Mouse (Mus musculus) small intestine, adult 2 months (tissue): ENCODE measurements around the gene Dusp13.

Experiments
- CTCF ChIP-seq: fragments of 200-500 bp; IDR thresholded peaks from 2 replicates; pipeline ENCODE4 v1.5.1; 2012; ENCODE audit warnings: low read depth, mild to moderate bottlenecking, control low read depth, inconsistent platforms, low read length, moderate library complexity, mixed read lengths; ENCODE audit not compliant: insufficient replicate concordance, insufficient read length; ENCODE audit errors: extremely low read depth
- POLR2A ChIP-seq: fragments of 200-500 bp; IDR thresholded peaks from 2 replicates; pipeline ENCODE4 v1.6.1; 2012; ENCODE audit warnings: low read depth, mild to moderate bottlenecking, control low read depth, inconsistent platforms, low read length, moderate library complexity

DNA sequence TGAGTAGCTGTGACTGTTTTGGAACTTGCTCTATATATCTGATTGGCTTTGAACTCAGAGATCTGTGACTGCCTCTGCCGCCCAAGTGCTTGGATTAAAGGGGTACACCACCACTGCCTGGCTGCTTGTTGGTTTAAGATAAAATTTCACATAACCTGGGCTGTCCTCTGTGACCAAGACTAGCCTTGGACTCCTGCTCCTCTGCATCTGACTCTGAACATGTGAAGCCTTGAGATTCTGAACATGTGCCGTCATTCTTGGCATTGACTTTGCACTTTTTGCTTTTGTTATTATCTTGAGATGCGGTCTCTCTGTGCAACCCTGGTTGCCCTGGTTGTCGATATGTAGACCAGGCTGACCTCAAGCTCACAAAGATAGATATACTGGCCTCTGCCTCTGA, 40.7 kb upstream of the Dusp13 start:
- TF ChIP-seq CTCF (no peak), POLR2A (no peak)
